Comparison of ENCODE assay signal across 10 mouse cellular contexts in genomic region chr4:43294001-43294400, GRCm38 (mm10). TPM values are rescaled to one million over a fixed set of nuclear protein-coding genes. Genes with fewer than 3 reads are reported as not detected.
A peak's percentile ranks its signal among the peaks of the same experiment; 100 is the strongest.
DNase-seq lines count a peak whose midpoint lies in the region; ATAC-seq and TF ChIP-seq lines count a peak whose summit lies in the region.
"Had no signal": no experiment of that assay in that cellular context is flagged by ENCODE, and none has a peak within 500 bp of the region (broad histone marks: within the 10 kb centered on the region; RNA-seq: fewer than 3 reads in every experiment).

No protein-coding gene starts in this region.

- no peaks in the 10 kb centered on the region for H3K27me3 ChIP-seq in neural tube, embryonic 15.5 days (replicated peaks)
- no peaks in the 10 kb centered on the region for H3K27me3 ChIP-seq in small intestine, adult 2 months (ENCODE audit: control insufficient read depth, insufficient read depth, low read length)
- H3K27me3 ChIP-seq in heart, embryonic 12.5 days (replicated peaks), result no peaks in the 10 kb centered on the region
- H3K27me3 ChIP-seq: limb, embryonic 15.5 days; Patski had no signal

- H3K4me1 ChIP-seq in neural tube, embryonic 15.5 days, result no peaks in the 10 kb centered on the region
- no peaks in the 10 kb centered on the region for H3K4me1 ChIP-seq in small intestine, adult 2 months (ENCODE audit: control insufficient read depth, insufficient read depth, insufficient read length, low read length)
- H3K4me1 ChIP-seq in heart, embryonic 12.5 days (replicated peaks), result no peaks in the 10 kb centered on the region
- H3K4me1 ChIP-seq: limb, embryonic 15.5 days had no signal

- H3K4me2 ChIP-seq in neural tube, embryonic 15.5 days, result no peak overlapping the region
- no peak overlapping the region for H3K4me2 ChIP-seq in heart, embryonic 12.5 days
- H3K4me2 ChIP-seq: limb, embryonic 15.5 days had no signal

- no peaks in the 10 kb centered on the region for H3K9me3 ChIP-seq in neural tube, embryonic 15.5 days (replicated peaks)
- H3K9me3 ChIP-seq in heart, embryonic 12.5 days (replicated peaks), result 0 out of 2 replicates have a peak, but pooled peaks cover 2% of the 10 kb centered on the region
- H3K9me3 ChIP-seq: limb, embryonic 15.5 days had no signal

- peak; percentile 20; the same call in 1 of the 2 replicates for TF ChIP-seq CTCF in small intestine, adult 2 months (IDR thresholded peaks at IDR 0.05; ENCODE audit: extremely low read depth, insufficient read length, insufficient replicate concordance, low read depth, low read length)

- ATAC-seq in neural tube, embryonic 15.5 days (ENCODE audit: low FRiP score), result no peak
- no peak for ATAC-seq in heart, embryonic 12.5 days (ENCODE audit: insufficient number of reproducible peaks, low FRiP score)
- ATAC-seq: Patski had no signal

- H3K4me3 ChIP-seq in neural tube, embryonic 15.5 days (replicated peaks), result no peak overlapping the region
- no peak overlapping the region for H3K4me3 ChIP-seq in small intestine, adult 2 months (ENCODE audit: low read depth, low read length)
- H3K4me3 ChIP-seq in heart, embryonic 12.5 days, result no peak overlapping the region
- H3K4me3 ChIP-seq: limb, embryonic 15.5 days had no signal

- intact Hi-C loops in heart, postnatal 10 days (cut with DNase I), result no loop called here

- 41% methylated on average over 6 of the region's 6 CpGs for WGBS in neural tube, embryonic 15.5 days
- WGBS in small intestine, adult 2 months, result 22% methylated on average over 6 of the region's 6 CpGs
- 36% methylated on average over 6 of the region's 6 CpGs for WGBS in heart, embryonic 12.5 days

- no peak for TF ChIP-seq POLR2A in small intestine, adult 2 months (IDR thresholded peaks at IDR 0.05; ENCODE audit: low read depth, low read length)

- H3K9ac ChIP-seq in neural tube, embryonic 15.5 days (replicated peaks), result no peak overlapping the region
- H3K9ac ChIP-seq in heart, embryonic 12.5 days, result no peak overlapping the region
- H3K9ac ChIP-seq: limb, embryonic 15.5 days had no signal

- H3K27ac ChIP-seq in neural tube, embryonic 15.5 days (replicated peaks), result no peak overlapping the region
- H3K27ac ChIP-seq in small intestine, adult 2 months (ENCODE audit: insufficient read depth, low read depth, low read length), result no peak overlapping the region
- H3K27ac ChIP-seq in heart, embryonic 12.5 days (ENCODE audit: poor library complexity, severe bottlenecking), result no peak overlapping the region
- H3K27ac ChIP-seq: limb, embryonic 15.5 days had no signal

- H3K36me3 ChIP-seq in neural tube, embryonic 15.5 days, result no peaks in the 10 kb centered on the region
- no peaks in the 10 kb centered on the region for H3K36me3 ChIP-seq in small intestine, adult 2 months (ENCODE audit: control insufficient read depth, insufficient read depth, low read length)
- no peaks in the 10 kb centered on the region for H3K36me3 ChIP-seq in heart, embryonic 12.5 days
- H3K36me3 ChIP-seq: limb, embryonic 15.5 days had no signal

- DNase-seq in heart, postnatal 4 days, result peak; percentile 6
- no peak for DNase-seq in heart, postnatal 10 days
- peak; percentile 16 for DNase-seq in neural tube, embryonic 10.5 days (ENCODE audit: extremely low spot score, low spot score)
- peak; percentile 22 for DNase-seq in embryo, embryonic 9.5 days (ENCODE audit: extremely low spot score)
- no peak for DNase-seq in urinary bladder, adult 18-20 months (ENCODE audit: low spot score in 2 of 2)

RNA-seq across cellular contexts. Expression of gene Atp8b5, which starts 27.0 kb away (rescaled TPM):
- total RNA-seq in heart, postnatal 4 days (2021), result under 1 TPM; 0.05 to 0.14 TPM
- under 1 TPM in 1 of 2 experiments, not detected in 1; 0.17 TPM for total RNA-seq in heart, postnatal 10 days (2021)
- polyA plus RNA-seq in neural tube, embryonic 15.5 days (2015; fragmentation: Nextera tagmentation; extraction: Ambion mirVana), result 0.36 and 0.78 TPM in 2 replicates
- 0.03 and 0.11 TPM in 2 replicates for polyA plus RNA-seq in small intestine, adult 2 months (2012; rRNA removed)
- 0.21 TPM in 1 of 2 replicates, not detected in the other for polyA plus RNA-seq in heart, embryonic 12.5 days (2016; fragmentation: Nextera tagmentation; extraction: Ambion mirVana)

Comparison
In these comparisons a context has a peak if more than half of its experiments do, and no peak if none do; other contexts are left out.
1. DNase-seq: peak in heart, postnatal 4 days (single experiment), neural tube, embryonic 10.5 days (single experiment) and embryo, embryonic 9.5 days (single experiment); none in heart, postnatal 10 days (0 of 2) and urinary bladder, adult 18-20 months (0 of 2).